Mouse (Mus musculus): ENCODE results near the gene Cpped1. TPM values are rescaled to one million over a fixed set of nuclear protein-coding genes. Genes with fewer than 3 reads are reported as not detected.

Cpped1 gene
- polyA plus RNA-seq, 1 experiment from 2014 or later: 18.4 TPM

DNA sequence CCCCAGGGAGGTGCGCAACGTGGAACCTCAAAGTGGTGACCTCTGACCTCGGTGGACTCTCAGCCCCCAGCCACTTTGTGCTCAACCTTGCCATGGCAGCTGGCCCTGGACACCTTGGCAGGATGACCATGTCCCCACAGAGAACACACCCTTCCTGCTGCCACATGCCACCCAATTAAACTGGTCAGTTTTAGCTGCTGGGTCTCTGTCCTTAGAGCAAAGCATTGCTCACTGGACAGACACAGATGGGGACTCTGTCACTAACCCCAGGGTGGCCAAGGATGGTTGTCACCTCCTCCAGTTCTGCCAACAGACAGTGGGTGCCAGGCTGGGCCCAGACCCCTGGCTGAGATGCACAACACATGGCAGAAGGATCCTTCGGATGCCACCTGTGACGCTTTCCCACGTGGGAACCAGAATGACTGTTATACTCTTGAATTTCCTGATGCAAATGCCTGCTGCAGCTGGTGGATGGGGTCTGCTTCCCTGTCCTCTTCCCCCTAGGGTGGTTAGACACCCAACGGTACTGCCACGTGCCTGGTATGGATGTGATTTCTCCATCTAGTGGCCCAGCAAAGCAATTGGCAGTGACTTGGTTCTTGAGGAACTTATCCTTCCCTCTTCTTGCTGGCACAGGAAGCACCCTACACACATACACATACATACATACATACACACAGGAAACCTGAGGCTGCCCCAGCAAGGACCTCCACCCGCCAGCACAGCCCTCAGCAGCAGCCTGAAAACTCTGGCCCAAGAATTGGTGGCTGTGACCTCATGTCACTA, 153.8 kb downstream of the Cpped1 start:
- Histone ChIP-seq H3K9ac (ENCODE audit: low read length) (no peak overlapping the region), H3K4me1 (ENCODE audit: control insufficient read depth, insufficient read depth, low read length) (no peaks in the 10 kb centered on the region), H3K36me3 (ENCODE audit: control insufficient read depth, insufficient read depth, low read length) (no peaks in the 10 kb centered on the region), H3K27ac (replicated peaks; ENCODE audit: low read depth, low read length) (no peak overlapping the region), H3K4me2 (ENCODE audit: low read depth, severe bottlenecking) (no peak overlapping the region), H3K4me3 (ENCODE audit: low read depth, low read length) (no peak overlapping the region), H3K27me3 (ENCODE audit: control insufficient read depth, insufficient read depth, low read length) (no peaks in the 10 kb centered on the region), H3K9me3 (ENCODE audit: control insufficient read depth, low read length) (no peaks in the 10 kb centered on the region)
- WGBS: 91% methylated on average over 9 of the region's 9 CpGs
- no peak for DNase-seq (ENCODE audit: low spot score)
- no peak for ATAC-seq (ENCODE audit: insufficient number of reproducible peaks, low FRiP score, low TSS enrichment, low read depth)

DNA sequence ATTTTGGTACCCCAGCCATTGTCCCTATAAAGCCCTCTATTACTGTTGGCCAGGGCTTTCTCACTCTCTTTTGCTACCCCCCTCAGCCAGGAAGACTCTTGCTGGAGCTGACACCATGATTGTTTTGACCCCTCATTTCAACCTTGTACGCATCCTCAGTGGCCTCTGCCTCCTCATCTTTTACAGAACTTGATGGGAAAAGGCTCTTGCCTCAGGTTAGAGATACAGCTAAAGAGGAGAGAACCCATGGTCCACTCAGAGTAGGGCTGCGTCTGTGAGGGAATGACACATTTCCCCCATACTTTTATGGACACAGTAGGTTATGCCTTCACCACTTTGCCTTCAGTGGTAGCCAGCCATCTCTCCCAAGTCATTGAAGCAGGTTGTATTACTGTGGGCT, 155.1 kb downstream of the Cpped1 start:
- 91% methylated on average over 2 of the region's 2 CpGs for WGBS
- no peak for DNase-seq (ENCODE audit: low spot score)
- no peaks in the 10 kb centered on the region for H3K4me1 ChIP-seq (ENCODE audit: control insufficient read depth, insufficient read depth, low read length)
- H3K4me2 ChIP-seq (ENCODE audit: low read depth, severe bottlenecking): no peak overlapping the region
- no peaks in the 10 kb centered on the region for H3K36me3 ChIP-seq (ENCODE audit: control insufficient read depth, insufficient read depth, low read length)
- no peaks in the 10 kb centered on the region for H3K27me3 ChIP-seq (ENCODE audit: control insufficient read depth, insufficient read depth, low read length)
- no peak overlapping the region for H3K27ac ChIP-seq (replicated peaks; ENCODE audit: low read depth, low read length)
- H3K9ac ChIP-seq (ENCODE audit: low read length): no peak overlapping the region
- ATAC-seq (ENCODE audit: insufficient number of reproducible peaks, low FRiP score, low TSS enrichment, low read depth): no peak
- no peaks in the 10 kb centered on the region for H3K9me3 ChIP-seq (ENCODE audit: control insufficient read depth, low read length)
- no peak overlapping the region for H3K4me3 ChIP-seq (ENCODE audit: low read depth, low read length)

Other genes starting within 250 kb of the Cpped1 start
- gene Shisa9, start 74.7 kb upstream of the Cpped1 start, polyA plus RNA-seq (2014; fragmentation: Nextera tagmentation; extraction: Ambion mirVana): 0.18 and 0.20 TPM in 2 replicates

Data from limb, embryonic 11.5 days (tissue).